Mouse (Mus musculus): ENCODE measurements around the gene Enthd1. TPM values are rescaled to one million over a fixed set of nuclear protein-coding genes. Genes with fewer than 3 reads are reported as not detected.

The Enthd1 gene
- total and polyA plus RNA-seq, 2 experiments from 2014 or later, result not detected

DNA sequence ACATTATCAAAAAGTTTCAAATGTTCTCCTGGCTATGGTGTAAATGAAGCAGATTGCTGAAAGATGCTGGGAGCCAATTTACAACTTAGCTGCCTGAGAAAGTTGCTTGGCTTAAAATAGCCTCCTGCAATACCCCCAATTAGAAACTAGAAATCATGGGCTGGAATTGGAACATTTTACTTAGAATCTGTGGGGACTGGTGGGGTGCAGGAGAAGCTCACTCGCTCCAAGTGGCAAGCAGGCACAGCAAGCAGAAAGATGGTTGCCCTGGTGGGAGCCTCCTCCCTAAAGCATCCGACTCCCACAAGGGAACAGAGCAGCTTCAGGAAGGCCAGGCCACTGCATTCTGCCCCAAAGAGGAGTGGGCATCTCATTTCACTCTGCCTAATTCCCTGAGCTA is 28.9 kb downstream of the Enthd1 start:
- no peaks in the 10 kb centered on the region for H3K27me3 ChIP-seq (ENCODE audit: control insufficient read depth, insufficient read depth, low read length)
- ATAC-seq (ENCODE audit: insufficient read depth, low read depth), result no peak

DNA sequence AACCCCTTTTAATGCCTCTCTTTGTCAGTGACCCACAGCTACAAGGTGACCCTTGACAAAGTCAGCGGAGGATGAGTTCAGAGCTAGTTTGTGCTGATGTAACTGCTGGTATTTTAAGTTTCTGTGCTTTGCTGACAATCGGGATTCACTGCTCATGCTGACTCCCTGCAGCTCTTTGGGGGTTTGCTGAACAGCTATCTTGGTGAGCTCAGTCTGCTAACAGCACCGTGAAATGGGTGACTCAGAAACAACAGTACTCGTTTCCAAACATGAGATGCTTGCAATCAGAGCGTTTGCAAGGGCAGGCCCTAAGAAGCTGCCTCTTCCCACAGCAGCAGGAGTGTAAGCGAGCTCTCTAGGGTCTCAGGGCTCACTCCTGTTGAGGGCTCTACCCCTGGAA is 31.7 kb downstream of the Enthd1 start:
- ATAC-seq (ENCODE audit: insufficient read depth, low read depth), result no peak

More for the DNA sequence above, 28.9 kb downstream of the Enthd1 start:
- Histone ChIP-seq H3K27ac (ENCODE audit: low read depth) (no peak overlapping the region), H3K4me1 (ENCODE audit: control insufficient read depth, insufficient read depth) (no peaks in the 10 kb centered on the region), H3K9ac (replicated peaks; ENCODE audit: low read depth, low read length) (no peak overlapping the region), H3K9me3 (replicated peaks; ENCODE audit: control insufficient read depth, low read length) (no peaks in the 10 kb centered on the region), H3K36me3 (replicated peaks; ENCODE audit: control insufficient read depth, insufficient read depth, low read length) (no peaks in the 10 kb centered on the region), H3K4me2 (ENCODE audit: low read depth, low read length) (no peak overlapping the region), H3K4me3 (ENCODE audit: low read depth, low read length) (no peak overlapping the region)
- no peak for DNase-seq (ENCODE audit: low spot score)
- WGBS, result 67% methylated on average over 2 of the region's 2 CpGs
- TF ChIP-seq EP300 (IDR thresholded peaks at IDR 0.05; ENCODE audit: low read depth), result no peak
- no peak for TF ChIP-seq CTCF (IDR thresholded peaks at IDR 0.05; ENCODE audit: low read depth)

DNA sequence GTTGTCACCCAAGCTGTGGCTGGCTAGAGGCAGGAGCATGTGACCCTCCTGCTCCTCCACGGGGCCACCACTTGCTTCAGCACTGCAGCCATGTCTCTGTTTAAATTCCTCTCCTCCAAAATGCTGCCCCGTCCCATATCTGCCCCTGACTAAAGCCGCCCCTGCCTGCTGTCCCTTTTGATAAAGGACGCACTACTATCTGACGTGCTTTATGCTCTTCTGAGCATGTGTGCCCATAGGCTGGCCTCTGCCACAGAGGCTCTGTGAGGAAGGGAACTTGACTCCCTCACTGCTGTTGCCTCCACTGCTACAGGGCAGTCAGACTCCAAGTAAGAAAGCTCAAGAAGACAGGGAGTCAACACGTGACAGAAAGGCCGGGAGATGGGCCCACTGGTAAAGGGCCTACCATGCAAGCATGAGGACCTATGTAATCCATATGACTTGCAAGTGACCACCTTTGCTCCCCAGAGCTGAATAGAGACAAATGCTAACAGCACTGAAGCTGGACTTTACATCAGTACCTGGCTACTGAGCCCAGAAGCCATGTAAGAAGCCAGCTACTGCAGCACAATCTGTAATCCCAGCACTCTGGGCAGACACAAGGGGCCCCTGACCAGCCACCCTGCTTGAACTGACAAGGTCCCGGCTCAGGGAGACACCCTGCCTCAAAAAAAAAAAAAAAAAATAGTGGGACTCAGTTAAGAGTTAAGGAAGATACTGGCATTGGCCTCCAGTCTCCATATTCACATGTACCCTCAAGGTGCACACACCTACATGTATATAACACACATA is 32.5 kb downstream of the Enthd1 start:
- ATAC-seq (ENCODE audit: insufficient read depth, low read depth), result no peak
- H3K4me2 ChIP-seq (ENCODE audit: low read depth, low read length), result no peak overlapping the region
- H3K27me3 ChIP-seq (ENCODE audit: control insufficient read depth, insufficient read depth, low read length), result no peaks in the 10 kb centered on the region
- no peak overlapping the region for H3K4me3 ChIP-seq (ENCODE audit: low read depth, low read length)
- H3K9me3 ChIP-seq (replicated peaks; ENCODE audit: control insufficient read depth, low read length), result no peaks in the 10 kb centered on the region
- DNase-seq (ENCODE audit: low spot score), result no peak
- H3K9ac ChIP-seq (replicated peaks; ENCODE audit: low read depth, low read length), result no peak overlapping the region
- H3K27ac ChIP-seq (ENCODE audit: low read depth), result no peak overlapping the region
- TF ChIP-seq EP300 (IDR thresholded peaks at IDR 0.05; ENCODE audit: low read depth), result no peak
- TF ChIP-seq CTCF (IDR thresholded peaks at IDR 0.05; ENCODE audit: low read depth), result no peak
- WGBS, result 70% methylated on average over 8 of the region's 8 CpGs
- H3K4me1 ChIP-seq (ENCODE audit: control insufficient read depth, insufficient read depth), result no peaks in the 10 kb centered on the region
- no peaks in the 10 kb centered on the region for H3K36me3 ChIP-seq (replicated peaks; ENCODE audit: control insufficient read depth, insufficient read depth, low read length)

More for the DNA sequence above, 31.7 kb downstream of the Enthd1 start:
- no peak overlapping the region for H3K27ac ChIP-seq (ENCODE audit: low read depth)
- no peak overlapping the region for H3K4me2 ChIP-seq (ENCODE audit: low read depth, low read length)
- TF ChIP-seq EP300 (IDR thresholded peaks at IDR 0.05; ENCODE audit: low read depth) (no peak), CTCF (IDR thresholded peaks at IDR 0.05; ENCODE audit: low read depth) (no peak)
- no peaks in the 10 kb centered on the region for H3K36me3 ChIP-seq (replicated peaks; ENCODE audit: control insufficient read depth, insufficient read depth, low read length)
- H3K9me3 ChIP-seq (replicated peaks; ENCODE audit: control insufficient read depth, low read length), result no peaks in the 10 kb centered on the region
- no peak overlapping the region for H3K4me3 ChIP-seq (ENCODE audit: low read depth, low read length)
- no peak overlapping the region for H3K9ac ChIP-seq (replicated peaks; ENCODE audit: low read depth, low read length)
- 48% methylated on average over 6 of the region's 6 CpGs for WGBS
- H3K27me3 ChIP-seq (ENCODE audit: control insufficient read depth, insufficient read depth, low read length), result no peaks in the 10 kb centered on the region
- no peak for DNase-seq (ENCODE audit: low spot score)
- H3K4me1 ChIP-seq (ENCODE audit: control insufficient read depth, insufficient read depth), result no peaks in the 10 kb centered on the region

DNA sequence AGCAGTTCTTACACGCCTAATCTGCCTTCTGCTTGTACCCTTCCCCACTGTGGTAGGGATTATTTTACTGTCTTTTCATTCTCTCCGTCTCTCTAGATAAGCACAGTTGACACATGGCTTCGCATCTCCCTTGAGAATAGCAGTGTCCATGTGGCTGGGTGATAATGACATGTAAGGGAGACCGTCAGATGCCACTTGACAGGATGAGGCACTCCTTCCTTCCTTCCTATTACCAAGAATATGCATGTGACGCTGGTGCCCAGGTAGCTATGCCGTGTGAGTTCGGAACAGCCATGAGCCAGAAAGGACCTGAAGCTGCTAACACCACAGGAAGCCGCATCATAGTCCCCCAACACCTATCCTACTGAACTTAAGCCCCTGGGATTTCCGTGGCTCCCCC is 33.9 kb downstream of the Enthd1 start:
- H3K4me2 ChIP-seq (ENCODE audit: low read depth, low read length), result no peak overlapping the region
- TF ChIP-seq CTCF (IDR thresholded peaks at IDR 0.05; ENCODE audit: low read depth) (no peak), EP300 (IDR thresholded peaks at IDR 0.05; ENCODE audit: low read depth) (no peak)
- H3K4me1 ChIP-seq (ENCODE audit: control insufficient read depth, insufficient read depth), result no peaks in the 10 kb centered on the region
- ATAC-seq (ENCODE audit: insufficient read depth, low read depth) (no peak), DNase-seq (ENCODE audit: low spot score) (no peak)
- H3K9me3 ChIP-seq (replicated peaks; ENCODE audit: control insufficient read depth, low read length), result no peaks in the 10 kb centered on the region
- H3K27ac ChIP-seq (ENCODE audit: low read depth), result no peak overlapping the region
- H3K36me3 ChIP-seq (replicated peaks; ENCODE audit: control insufficient read depth, insufficient read depth, low read length), result no peaks in the 10 kb centered on the region
- no peak overlapping the region for H3K4me3 ChIP-seq (ENCODE audit: low read depth, low read length)
- no peak overlapping the region for H3K9ac ChIP-seq (replicated peaks; ENCODE audit: low read depth, low read length)
- no peaks in the 10 kb centered on the region for H3K27me3 ChIP-seq (ENCODE audit: control insufficient read depth, insufficient read depth, low read length)
- 60% methylated on average over 9 of the region's 9 CpGs for WGBS

DNA sequence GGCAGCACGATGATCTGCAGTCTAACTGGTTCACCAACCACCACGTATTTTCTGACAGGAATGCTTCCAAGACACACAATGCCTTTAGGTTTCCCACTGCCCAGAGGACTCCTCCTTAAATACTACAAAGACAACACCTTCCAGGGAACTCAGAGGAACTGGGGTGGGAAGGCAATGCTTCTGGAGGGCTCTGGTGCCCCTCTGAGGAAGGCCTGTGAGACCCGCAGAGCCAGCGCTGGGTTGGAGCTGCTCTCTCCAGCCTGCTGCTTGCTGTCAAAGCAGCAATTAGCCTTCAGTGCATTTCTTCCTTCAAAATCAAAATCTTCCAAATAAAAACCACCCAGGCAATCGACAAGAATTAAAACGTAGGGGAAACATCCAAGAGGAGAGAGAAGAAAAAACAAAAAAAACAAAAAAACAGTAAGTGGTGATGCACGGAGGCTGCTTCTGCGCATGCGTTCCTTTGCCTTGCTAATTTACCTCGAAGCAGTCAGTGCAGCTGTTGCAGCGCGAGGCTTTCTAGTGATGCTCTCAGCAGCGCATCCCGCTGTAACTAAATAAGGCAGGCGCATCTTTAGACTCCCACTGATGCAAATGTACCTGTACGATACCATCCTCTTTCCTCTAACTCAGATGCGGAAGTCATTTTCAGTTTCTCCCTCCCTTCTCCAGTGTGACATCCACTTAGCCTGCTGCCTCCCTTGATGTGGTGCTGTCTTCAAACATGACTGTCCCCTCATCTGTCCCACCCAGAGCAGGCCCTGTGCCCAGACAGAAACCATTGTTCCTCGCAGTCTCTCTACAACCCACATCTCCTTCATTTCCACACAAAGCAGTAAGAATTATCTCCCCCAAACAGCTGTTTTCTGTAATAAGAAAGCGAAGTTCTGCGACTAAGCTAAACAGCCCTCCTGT is 34.7 kb downstream of the Enthd1 start:
- Histone ChIP-seq H3K4me1 (ENCODE audit: control insufficient read depth, insufficient read depth) (no peaks in the 10 kb centered on the region), H3K9ac (replicated peaks; ENCODE audit: low read depth, low read length) (no peak overlapping the region), H3K27me3 (ENCODE audit: control insufficient read depth, insufficient read depth, low read length) (no peaks in the 10 kb centered on the region), H3K4me2 (ENCODE audit: low read depth, low read length) (no peak overlapping the region), H3K9me3 (replicated peaks; ENCODE audit: control insufficient read depth, low read length) (no peaks in the 10 kb centered on the region), H3K27ac (ENCODE audit: low read depth) (no peak overlapping the region), H3K36me3 (replicated peaks; ENCODE audit: control insufficient read depth, insufficient read depth, low read length) (no peaks in the 10 kb centered on the region), H3K4me3 (ENCODE audit: low read depth, low read length) (no peak overlapping the region)
- ATAC-seq (ENCODE audit: insufficient read depth, low read depth), result no peak
- 51% methylated on average over 20 of the region's 20 CpGs for WGBS
- DNase-seq (ENCODE audit: low spot score), result no peak
- no peak for TF ChIP-seq EP300 (IDR thresholded peaks at IDR 0.05; ENCODE audit: low read depth)
- no peak for TF ChIP-seq CTCF (IDR thresholded peaks at IDR 0.05; ENCODE audit: low read depth)

Data from heart, postnatal 0 days (tissue).